Mouse (Mus musculus) embryonic fibroblast, embryonic 13.5 days (primary cell): ENCODE data around the gene 1700029I15Rik. TPM values are rescaled to one million over a fixed set of nuclear protein-coding genes. Genes with fewer than 3 reads are reported as not detected.

ENCODE experiments used
- H3K27ac ChIP-seq: 2 replicates; pipeline ENCODE4 v1.5.1; 2012; ENCODE audit warnings: low read length, control low read depth, inconsistent platforms; ENCODE audit not compliant: insufficient read depth
- H3K4me1 ChIP-seq: 2 replicates; pipeline ENCODE4 v1.6.1; 2011; ENCODE audit warnings: low read length; ENCODE audit not compliant: control insufficient read depth, insufficient read depth
- H3K4me3 ChIP-seq: 2 replicates; pipeline ENCODE4 v1.5.1; 2011; ENCODE audit warnings: mild to moderate bottlenecking, control low read depth, low read length; ENCODE audit not compliant: insufficient read depth
- CTCF ChIP-seq: IDR thresholded peaks from 2 replicates; pipeline ENCODE4 v1.5.1; 2011; ENCODE audit warnings: mild to moderate bottlenecking, control low read depth, low read length, moderate library complexity, borderline replicate concordance; ENCODE audit not compliant: insufficient read depth
- POLR2A ChIP-seq: IDR thresholded peaks from 2 replicates; pipeline ENCODE4 v1.6.1; 2011; ENCODE audit warnings: low read depth, mild to moderate bottlenecking, control low read depth, low read length, moderate library complexity
- polyA plus RNA-seq: library from polyadenylated mRNA; stranded (reverse); fragments of >200 nt; gene quantifications from 2 replicates; pipeline ENCODE4 v1.2.4, GENCODE M21; 2011; ENCODE audit warnings: low read depth; ENCODE audit not compliant: missing spikeins, insufficient read length

1700029I15Rik gene
- polyA plus RNA-seq, 1 experiment, result 0.98 TPM

- H3K27ac ChIP-seq, result peak overlapping the region; percentile 76
- H3K4me1 ChIP-seq, result peaks cover 12% of the 10 kb centered on the region
- H3K4me3 ChIP-seq, result no peak overlapping the region
Measured at GRCm38 (mm10) chr2:92424462-92425308, 42.3 kb downstream of the 1700029I15Rik start.

GRCm38 (mm10) chr2:92425366-92425765 lies 43.0 kb downstream of the 1700029I15Rik start:
- Histone ChIP-seq H3K4me3 (no peak overlapping the region), H3K4me1 (peaks cover 14% of the 10 kb centered on the region), H3K27ac (peak overlapping the region; percentile 76; the same call in 1 of the 2 replicates)
- TF ChIP-seq POLR2A, result no peak
- TF ChIP-seq CTCF, result no peak

More at GRCm38 (mm10) chr2:92424462-92425308, 42.3 kb downstream of the 1700029I15Rik start:
- TF ChIP-seq POLR2A, result no peak
- TF ChIP-seq CTCF, result no peak

- H3K27ac ChIP-seq, result peak overlapping the region; percentile 92
- H3K4me1 ChIP-seq, result peaks cover 14% of the 10 kb centered on the region
- H3K4me3 ChIP-seq, result no peak overlapping the region
- TF ChIP-seq CTCF (no peak), POLR2A (no peak)
Measured at GRCm38 (mm10) chr2:92426426-92426825, 44.1 kb downstream of the 1700029I15Rik start.

GRCm38 (mm10) chr2:92427882-92428281 lies 45.5 kb downstream of the 1700029I15Rik start:
- 0 out of 2 replicates have a peak, but pooled peaks have one; percentile 28 for TF ChIP-seq POLR2A
- no peak for TF ChIP-seq CTCF
- Histone ChIP-seq H3K4me1 (peaks cover 20% of the 10 kb centered on the region), H3K27ac (no peak overlapping the region)

GRCm38 (mm10) chr2:92430089-92430488 lies 47.8 kb downstream of the 1700029I15Rik start:
- Histone ChIP-seq H3K27ac (0 out of 2 replicates have a peak overlapping the region, but pooled peaks have one; percentile 1), H3K4me1 (peaks cover 17% of the 10 kb centered on the region), H3K4me3 (no peak overlapping the region)
- TF ChIP-seq CTCF, result no peak
- TF ChIP-seq POLR2A, result no peak

More at GRCm38 (mm10) chr2:92427882-92428281, 45.5 kb downstream of the 1700029I15Rik start:
- H3K4me3 ChIP-seq, result no peak overlapping the region

- Histone ChIP-seq H3K27ac (peak overlapping the region; percentile 84), H3K4me3 (no peak overlapping the region; the same call in 1 of the 2 replicates)
- TF ChIP-seq POLR2A, result no peak
- no peak for TF ChIP-seq CTCF
Measured at GRCm38 (mm10) chr2:92430723-92431541, 48.6 kb downstream of the 1700029I15Rik start.

GRCm38 (mm10) chr2:92431611-92432179 lies 49.4 kb downstream of the 1700029I15Rik start:
- Histone ChIP-seq H3K4me1 (peaks cover 15% of the 10 kb centered on the region), H3K27ac (peak overlapping the region; percentile 79), H3K4me3 (peak overlapping the region; percentile 98)
- TF ChIP-seq CTCF, result no peak

More at GRCm38 (mm10) chr2:92430723-92431541, 48.6 kb downstream of the 1700029I15Rik start:
- H3K4me1 ChIP-seq, result peaks cover 15% of the 10 kb centered on the region

- Histone ChIP-seq H3K4me3 (peak overlapping the region; percentile 98), H3K4me1 (peaks cover 15% of the 10 kb centered on the region), H3K27ac (peak overlapping the region; percentile 79)
- TF ChIP-seq CTCF (no peak), POLR2A (no peak)
Measured at GRCm38 (mm10) chr2:92432299-92433295, 50.3 kb downstream of the 1700029I15Rik start.
